Mouse (Mus musculus): ENCODE measurements around the gene Cldn13.
"Not testable (repeated sequence)": the region's sequence is repeated elsewhere in the genome, so short reads cannot be mapped to it uniquely, and the experiment has no call there.

DNA sequence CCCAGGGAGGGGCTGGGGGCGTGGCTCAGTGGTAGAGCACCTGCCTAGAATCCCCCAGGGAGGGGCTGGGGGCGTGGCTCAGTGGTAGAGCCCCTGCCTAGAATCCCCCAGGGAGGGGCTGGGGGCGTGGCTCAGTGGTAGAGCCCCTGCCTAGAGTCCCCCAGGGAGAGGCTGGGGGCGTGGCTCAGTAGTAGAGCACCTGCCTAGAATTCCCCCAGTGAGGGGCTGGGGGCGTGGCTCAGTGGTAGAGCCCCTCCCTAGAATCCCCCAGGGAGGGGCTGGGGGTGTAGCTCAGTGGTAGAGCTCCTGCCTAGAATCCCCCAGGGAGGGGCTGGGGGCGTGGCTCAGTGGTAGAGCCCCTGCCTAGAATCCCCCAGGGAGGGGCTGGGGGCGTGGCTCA lies 24.2 kb upstream of the Cldn13 start:
- TF ChIP-seq POLR2A (IDR thresholded peaks at IDR 0.05; ENCODE audit: borderline replicate concordance, extremely low read depth, insufficient read depth, insufficient read length, poor library complexity, severe bottlenecking); CTCF (IDR thresholded peaks at IDR 0.05; ENCODE audit: borderline replicate concordance, extremely low read depth, insufficient read depth, insufficient read length): not testable (repeated sequence)
